Mouse (Mus musculus) urinary bladder, postnatal 14 days (tissue): ENCODE measurements at regions not wholly inside any gene's neighbourhood (a gene's known extent, or its start where the extent isn't known, plus 50 kb on each side); places are given as distances from the start of the nearest gene placed in this dataset.
A peak's percentile ranks its signal among the peaks of the same experiment; 100 is the strongest.

ENCODE experiments used
- DNase-seq: peaks from one replicate; pipeline ENCODE4 v3.0.0; 2021; ENCODE audit warnings: low spot score

GRCm38 (mm10) chr10:17556391-17556790, 166.6 kb upstream of the Cited2 start:
- no peak for DNase-seq

DNA sequence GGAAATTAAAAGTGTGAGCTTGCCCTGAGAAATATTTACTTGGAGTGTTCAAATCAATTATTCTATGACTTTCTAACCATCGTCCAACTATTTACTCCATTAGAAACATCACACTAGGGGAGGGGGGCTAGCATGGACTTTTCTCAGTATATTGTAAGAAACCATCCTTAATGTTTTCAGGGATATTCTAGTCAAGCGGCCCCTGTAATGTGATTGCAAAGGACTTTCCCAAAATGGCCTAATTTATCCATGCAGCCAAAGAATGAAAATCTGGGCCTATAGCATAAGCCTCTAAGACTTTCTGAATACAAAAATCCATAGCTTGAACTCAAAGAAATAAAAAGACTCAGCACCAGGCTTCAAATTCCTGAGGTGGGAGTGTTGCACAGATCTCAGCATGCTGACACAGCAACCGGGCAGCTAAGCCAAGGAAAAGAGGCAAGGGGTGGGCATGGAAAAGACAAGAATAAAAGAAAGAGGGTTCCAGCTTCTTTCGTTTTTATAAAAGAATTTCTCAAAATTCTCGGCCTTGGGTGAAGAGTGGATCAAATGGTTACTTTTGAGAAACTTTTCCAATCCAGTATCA, 163.6 kb upstream of the Cited2 start:
- DNase-seq: no peak

GRCm38 (mm10) chr10:17559980-17560379, 163.0 kb upstream of the Cited2 start:
- no peak for DNase-seq

DNA sequence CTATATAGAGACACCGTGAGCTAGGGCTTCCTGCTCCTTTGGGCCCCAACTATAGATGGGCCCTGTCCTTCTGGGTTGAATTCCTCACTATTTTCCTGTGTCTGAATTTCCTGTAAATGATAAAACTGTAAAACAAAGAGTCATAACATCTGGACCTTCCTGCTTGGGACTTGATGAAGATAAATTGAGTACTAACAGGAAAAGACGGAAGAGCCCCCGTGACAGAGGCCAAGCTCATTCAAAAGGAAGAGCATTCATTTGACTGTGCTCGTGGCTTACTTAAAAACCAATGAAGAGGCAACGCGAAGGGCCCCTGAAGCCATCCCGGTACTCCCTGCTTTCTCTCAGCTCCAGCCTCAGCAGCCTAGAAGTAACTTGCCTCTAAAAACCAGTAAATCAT, 161.6 kb upstream of the Cited2 start:
- DNase-seq: no peak

- no peak for DNase-seq
These were observed 161.0 kb upstream of the Cited2 start for GRCm38 (mm10) chr10:17561977-17562376.

GRCm38 (mm10) chr10:17562410-17563350, 160.3 kb upstream of the Cited2 start:
- DNase-seq: peak; percentile 40

GRCm38 (mm10) chr10:17563351-17563749, 159.7 kb upstream of the Cited2 start:
- no peak for DNase-seq

- no peak for DNase-seq
These were observed 158.0 kb upstream of the Cited2 start for GRCm38 (mm10) chr10:17564895-17565620.

DNA sequence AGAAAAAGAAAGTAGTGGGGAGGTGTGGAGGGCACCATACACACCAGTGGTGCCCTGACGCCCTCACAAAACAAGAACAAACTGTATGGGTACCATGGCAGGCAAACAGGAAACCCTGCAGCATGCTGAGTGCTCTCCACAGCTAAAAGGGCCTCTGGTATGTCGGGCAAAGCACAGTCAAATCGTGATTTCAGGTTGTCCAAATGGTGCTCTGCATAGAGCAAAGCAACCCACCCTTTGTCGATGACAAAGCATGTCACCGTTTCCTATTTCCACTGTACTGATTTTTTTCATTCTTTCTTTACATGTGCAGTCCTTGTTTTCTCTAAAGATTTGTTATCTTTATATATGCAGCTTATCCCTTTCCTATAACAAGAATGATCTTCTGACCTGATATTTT, 156.0 kb upstream of the Cited2 start:
- no peak for DNase-seq

GRCm38 (mm10) chr10:17567631-17568030, 155.4 kb upstream of the Cited2 start:
- no peak for DNase-seq

DNA sequence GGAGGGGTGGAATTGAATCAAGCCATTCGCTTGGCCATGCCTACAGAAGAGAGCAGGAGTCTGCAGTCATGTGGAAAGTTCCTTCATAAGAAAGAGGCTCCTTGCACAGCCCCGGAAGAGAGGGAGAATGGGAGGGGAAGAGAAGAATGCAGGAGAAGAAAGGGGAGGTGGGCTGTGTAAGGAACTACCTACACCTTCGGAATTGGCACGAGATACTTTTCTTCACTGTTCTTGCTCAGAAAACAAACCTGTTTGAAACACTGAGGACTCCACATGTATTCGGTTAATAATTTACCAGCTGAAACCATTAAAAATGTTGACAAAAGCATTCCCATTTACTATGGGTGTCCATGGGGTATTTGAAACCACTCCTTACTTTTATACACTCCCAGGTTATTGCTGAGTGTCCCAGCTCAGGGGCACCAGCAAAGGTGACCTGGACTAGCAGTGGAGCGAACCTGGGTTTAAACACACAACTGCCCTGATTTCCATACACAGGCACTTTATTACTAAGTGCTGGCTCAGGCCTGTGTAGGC, 153.4 kb upstream of the Cited2 start:
- no peak for DNase-seq

GRCm38 (mm10) chr10:17574894-17575293, 148.1 kb upstream of the Cited2 start:
- DNase-seq: no peak

- no peak for DNase-seq
These were observed 147.3 kb upstream of the Cited2 start for GRCm38 (mm10) chr10:17575448-17576332.

DNA sequence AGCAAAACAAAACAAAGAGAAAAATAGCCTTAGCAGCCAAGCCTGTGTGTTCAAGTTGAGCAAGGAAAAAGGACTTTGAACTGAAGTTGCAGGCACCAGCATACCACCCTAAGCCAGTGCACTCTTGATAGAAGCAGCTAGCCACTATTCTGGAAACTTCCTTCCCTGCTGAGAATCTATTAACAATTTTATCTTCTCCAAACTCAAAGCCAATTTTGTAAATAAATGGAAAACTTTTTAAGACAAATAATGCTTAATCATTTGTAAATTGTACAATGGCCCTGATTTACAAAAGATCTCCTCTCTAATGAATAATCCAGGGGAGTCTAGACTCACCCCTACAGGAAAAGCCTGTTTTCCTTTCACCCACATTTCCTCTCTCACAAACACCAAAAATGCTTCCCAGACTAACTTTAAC, 146.7 kb upstream of the Cited2 start:
- no peak for DNase-seq

GRCm38 (mm10) chr10:17579463-17579862, 143.6 kb upstream of the Cited2 start:
- DNase-seq: no peak

DNA sequence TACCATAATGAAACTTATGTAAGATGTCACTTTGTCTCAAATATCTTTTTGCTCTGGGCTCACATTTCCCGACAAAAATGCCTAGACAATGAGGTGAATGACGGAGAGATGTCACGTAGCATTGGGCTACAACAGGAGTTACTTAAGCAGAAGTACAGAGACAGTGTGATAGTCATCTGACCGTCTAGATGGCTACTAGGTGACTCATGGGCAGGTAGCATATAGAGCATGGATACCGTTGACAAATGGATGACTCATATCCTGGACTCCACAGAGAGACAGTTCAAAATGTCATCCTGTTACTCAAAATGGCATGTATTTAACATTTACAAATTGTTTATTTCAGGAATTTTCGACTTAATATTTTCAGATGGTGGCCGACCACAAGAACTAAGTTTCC, 138.2 kb upstream of the Cited2 start:
- no peak for DNase-seq

DNA sequence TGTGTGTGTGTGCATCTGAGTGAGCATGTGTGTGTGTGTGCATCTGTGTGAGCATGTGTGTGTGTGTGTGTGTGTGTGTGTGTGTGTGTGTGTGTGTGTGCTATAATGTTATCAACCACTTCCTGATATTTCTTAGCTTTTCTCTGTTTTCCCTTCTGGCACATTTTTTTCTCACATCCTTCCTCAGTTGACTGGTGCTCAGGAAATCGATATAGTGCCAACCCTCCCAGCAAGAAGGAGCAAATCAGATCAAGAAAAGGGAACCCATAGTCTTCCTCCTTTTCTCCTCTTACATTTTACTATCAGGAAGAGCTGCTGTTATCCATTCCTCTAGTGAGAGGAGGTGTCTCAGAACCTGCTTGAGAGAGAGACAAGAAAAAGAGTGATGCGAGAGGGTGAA, 136.1 kb upstream of the Cited2 start:
- no peak for DNase-seq

DNA sequence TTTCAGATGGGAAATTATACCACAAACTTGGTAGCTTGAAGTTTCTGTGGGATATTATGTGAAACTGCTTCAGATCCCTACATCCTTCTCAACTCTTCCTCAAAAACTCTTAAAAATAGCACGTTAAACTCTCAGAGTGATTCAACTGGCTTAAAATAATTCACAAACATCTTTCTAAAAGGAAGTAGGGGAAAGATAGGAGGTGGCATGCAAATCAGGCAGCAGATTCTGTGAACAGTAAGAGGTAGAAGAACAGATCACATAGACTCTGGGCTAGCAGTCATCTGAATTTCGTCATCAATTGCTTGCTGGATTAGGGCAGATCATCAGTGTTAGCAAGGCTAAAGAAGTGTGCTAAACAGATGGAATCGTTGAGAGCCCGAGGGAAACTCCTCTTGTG, 133.9 kb upstream of the Cited2 start:
- no peak for DNase-seq

GRCm38 (mm10) chr10:17590195-17590594, 132.8 kb upstream of the Cited2 start:
- no peak for DNase-seq

- no peak for DNase-seq
These were observed 130.6 kb upstream of the Cited2 start for GRCm38 (mm10) chr10:17592387-17592786.

GRCm38 (mm10) chr10:17596126-17596525, 126.9 kb upstream of the Cited2 start:
- DNase-seq: no peak

- no peak for DNase-seq
These were observed 126.3 kb upstream of the Cited2 start for GRCm38 (mm10) chr10:17596743-17597142.
